In genomic region chr8:94778036-94778435, GRCm38 (mm10) we compare ENCODE assay signal across 14 mouse cellular contexts. TPM values are rescaled to one million over a fixed set of nuclear protein-coding genes. Genes with fewer than 3 reads are reported as not detected.
A peak's percentile ranks its signal among the peaks of the same experiment; 100 is the strongest.
DNase-seq lines count a peak whose midpoint lies in the region; ATAC-seq and TF ChIP-seq lines count a peak whose summit lies in the region.
"Had no signal": no experiment of that assay in that cellular context is flagged by ENCODE, and none has a peak within 500 bp of the region (broad histone marks: within the 10 kb centered on the region; RNA-seq: fewer than 3 reads in every experiment).

No protein-coding gene starts in this region.

- no peak overlapping the region for H3K9ac ChIP-seq in kidney, postnatal 0 days (ENCODE audit: low read depth, low read length)
- H3K9ac ChIP-seq: forebrain, embryonic 15.5 days; liver, embryonic 13.5 days had no signal

- H3K4me2 ChIP-seq in kidney, postnatal 0 days (ENCODE audit: low read length): no peak overlapping the region
- H3K4me2 ChIP-seq: forebrain, embryonic 15.5 days; liver, embryonic 13.5 days had no signal

- DNase-seq in embryo, embryonic 11 days: peak; percentile 31
- DNase-seq in embryo, embryonic 9.5 days (ENCODE audit: extremely low spot score): no peak
- no peak for DNase-seq in kidney, postnatal 0 days (ENCODE audit: low spot score)
- no peak for DNase-seq in kidney, postnatal 25 days
- DNase-seq in kidney, postnatal 14 days: peak; percentile 36
- no peak for DNase-seq in adipocyte (ENCODE audit: low spot score)
- DNase-seq in adrenal gland, postnatal 4 days (ENCODE audit: low spot score in 2 of 2): no peak
- DNase-seq: adrenal gland, postnatal 25 days; cerebellum, postnatal 25 days; liver, embryonic 13.5 days; right cerebral cortex, postnatal 4 days had no signal

- no peaks in the 10 kb centered on the region for H3K27me3 ChIP-seq in kidney, postnatal 0 days (ENCODE audit: insufficient read depth, low read length)
- H3K27me3 ChIP-seq: forebrain, embryonic 15.5 days had no signal

- H3K4me1 ChIP-seq in kidney, postnatal 0 days (replicated peaks; ENCODE audit: insufficient read depth, low read length): peaks cover 22% of the 10 kb centered on the region
- H3K4me1 ChIP-seq in bone marrow macrophage, adult 2 months (ENCODE audit: control insufficient read depth, insufficient read depth, low read length): peaks cover 34% of the 10 kb centered on the region

- 58% methylated on average over 10 of the region's 10 CpGs for WGBS in kidney, postnatal 0 days

- ATAC-seq in kidney, postnatal 0 days (replicated peaks; ENCODE audit: low FRiP score, low read depth): no peak
- ATAC-seq: forebrain, embryonic 15.5 days had no signal

- no peak for TF ChIP-seq CTCF in kidney, postnatal 0 days (IDR thresholded peaks at IDR 0.05; ENCODE audit: low read depth)
- TF ChIP-seq CTCF in bone marrow macrophage, adult 2 months (IDR thresholded peaks at IDR 0.05; ENCODE audit: low read depth, low read length): no peak

- no peaks in the 10 kb centered on the region for H3K9me3 ChIP-seq in kidney, postnatal 0 days (replicated peaks; ENCODE audit: low read length)
- H3K9me3 ChIP-seq: forebrain, embryonic 15.5 days; liver, embryonic 13.5 days had no signal

- no peak overlapping the region for H3K4me3 ChIP-seq in kidney, postnatal 0 days (replicated peaks; ENCODE audit: low read depth, low read length)
- no peak overlapping the region for H3K4me3 ChIP-seq in bone marrow macrophage, adult 2 months (ENCODE audit: insufficient read depth, low read length)
- H3K4me3 ChIP-seq: forebrain, embryonic 15.5 days; liver, embryonic 13.5 days had no signal

- peak overlapping the region; percentile 78 for H3K27ac ChIP-seq in kidney, postnatal 0 days
- peak overlapping the region; percentile 57; the same call in 1 of the 2 replicates for H3K27ac ChIP-seq in bone marrow macrophage, adult 2 months (ENCODE audit: insufficient read depth, low read depth, low read length)
- H3K27ac ChIP-seq: forebrain, embryonic 15.5 days; liver, embryonic 13.5 days had no signal

- H3K36me3 ChIP-seq in kidney, postnatal 0 days (ENCODE audit: insufficient read depth, low read length): no peaks in the 10 kb centered on the region
- H3K36me3 ChIP-seq: forebrain, embryonic 15.5 days; liver, embryonic 13.5 days had no signal

- no peak for TF ChIP-seq POLR2A in bone marrow macrophage, adult 2 months (IDR thresholded peaks at IDR 0.05; ENCODE audit: borderline replicate concordance, low read depth, low read length)

RNA-seq across cellular contexts. Expression of gene Cx3cl1, which starts 6.2 kb away (rescaled TPM):
- 21.5 and 23.4 TPM in 2 replicates for polyA plus RNA-seq in kidney, postnatal 0 days (2015; fragmentation: Nextera tagmentation; extraction: Ambion mirVana)
- 0.56 and 0.76 TPM in 2 replicates for polyA plus RNA-seq in bone marrow macrophage, adult 2 months (2012; ENCODE audit: insufficient read depth, insufficient read length, missing spikeins)
- 10 to 100 TPM; 18.8 to 21.1 TPM for total RNA-seq in adrenal gland, postnatal 4 days (2021)

RNA-seq across cellular contexts. Expression of gene Ccl17, which starts 32.2 kb away (rescaled TPM):
- polyA plus RNA-seq in kidney, postnatal 0 days (2015; fragmentation: Nextera tagmentation; extraction: Ambion mirVana): 0.69 and 1.2 TPM in 2 replicates
- not detected in 2 replicates for polyA plus RNA-seq in bone marrow macrophage, adult 2 months (2012; ENCODE audit: insufficient read depth, insufficient read length, missing spikeins)
- total RNA-seq in adrenal gland, postnatal 4 days (2021): under 1 TPM; 0.87 to 0.90 TPM
- polyA plus RNA-seq: neural tube, embryonic 11.5 days had no signal

RNA-seq across cellular contexts. Expression of gene Ccl22, which starts 32.6 kb away (rescaled TPM):
- not detected in 2 replicates for polyA plus RNA-seq in kidney, postnatal 0 days (2015; fragmentation: Nextera tagmentation; extraction: Ambion mirVana)
- polyA plus RNA-seq in bone marrow macrophage, adult 2 months (2012; ENCODE audit: insufficient read depth, insufficient read length, missing spikeins): 0.36 and 0.50 TPM in 2 replicates
- total RNA-seq in adrenal gland, postnatal 4 days (2021): under 1 TPM; 0.25 to 0.31 TPM
- total RNA-seq: adrenal gland, postnatal 25 days had no signal
- polyA plus RNA-seq: forebrain, embryonic 15.5 days; neural tube, embryonic 11.5 days had no signal

Comparison
In these comparisons a context has a peak if more than half of its experiments do, and no peak if none do; other contexts are left out.
1. DNase-seq: peak in embryo, embryonic 11 days (single experiment) and kidney, postnatal 14 days (single experiment); none in embryo, embryonic 9.5 days (single experiment), kidney, postnatal 0 days (single experiment), kidney, postnatal 25 days (0 of 2), adipocyte (single experiment) and adrenal gland, postnatal 4 days (0 of 2).
2. RNA of gene Cx3cl1, which starts 6.2 kb away (polyA plus RNA-seq): 21.5 to 23.4 TPM in kidney, postnatal 0 days; 0.56 to 0.76 TPM in bone marrow macrophage, adult 2 months; every median in the first group is over 10 times any median in the second.